Mouse (Mus musculus) lung, postnatal 0 days (tissue): ENCODE measurements around the gene Clock.

Source experiments
- CTCF ChIP-seq: IDR thresholded peaks from 2 replicates; pipeline ENCODE4 v1.5.1; 2016; ENCODE audit warnings: antibody characterized with exemption, mild to moderate bottlenecking
- EP300 ChIP-seq: IDR thresholded peaks from 2 replicates; pipeline ENCODE4 v1.6.1; 2016; ENCODE audit warnings: antibody characterized with exemption, mild to moderate bottlenecking, control low read depth

DNA sequence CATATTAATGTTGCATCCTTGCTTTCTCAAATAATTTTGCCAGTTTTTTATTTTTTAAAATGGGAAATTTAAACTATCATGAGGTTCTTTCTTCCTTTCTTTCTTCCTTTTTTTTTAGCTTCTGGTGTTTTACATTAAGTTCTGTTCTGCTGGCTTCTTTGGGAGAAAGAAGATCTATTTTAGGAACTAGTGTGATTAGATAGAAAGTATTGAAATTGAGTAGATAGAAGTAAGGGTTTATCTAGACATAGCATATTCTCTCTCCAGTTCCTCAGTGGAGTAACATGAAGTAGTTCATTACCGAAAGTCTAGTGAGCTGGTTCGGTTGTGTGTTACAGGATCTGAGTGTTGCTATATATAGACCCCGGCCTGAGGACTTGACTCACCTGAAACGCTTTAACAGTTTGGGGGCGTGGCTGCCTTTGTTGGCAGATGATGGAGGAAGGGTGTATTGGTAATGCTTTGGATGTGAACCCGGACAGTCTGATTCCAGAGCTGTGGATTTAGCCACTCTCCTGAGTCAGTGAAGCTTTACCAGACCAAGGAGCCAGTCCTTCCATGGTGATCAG is 110.1 kb downstream of the Clock start:
- TF ChIP-seq EP300, result no peak
- no peak for TF ChIP-seq CTCF
